Mouse (Mus musculus) embryo, embryonic 10 days (tissue): ENCODE results near the gene Abr.

Source experiments
- DNase-seq: peaks from one replicate; pipeline ENCODE4 v3.0.0-alpha.2; 2015; ENCODE audit warnings: low spot score

Abr gene

GRCm38 (mm10) chr11:76569436-76569835 is 52.7 kb downstream of the Abr start:
- DNase-seq, result no peak

DNA sequence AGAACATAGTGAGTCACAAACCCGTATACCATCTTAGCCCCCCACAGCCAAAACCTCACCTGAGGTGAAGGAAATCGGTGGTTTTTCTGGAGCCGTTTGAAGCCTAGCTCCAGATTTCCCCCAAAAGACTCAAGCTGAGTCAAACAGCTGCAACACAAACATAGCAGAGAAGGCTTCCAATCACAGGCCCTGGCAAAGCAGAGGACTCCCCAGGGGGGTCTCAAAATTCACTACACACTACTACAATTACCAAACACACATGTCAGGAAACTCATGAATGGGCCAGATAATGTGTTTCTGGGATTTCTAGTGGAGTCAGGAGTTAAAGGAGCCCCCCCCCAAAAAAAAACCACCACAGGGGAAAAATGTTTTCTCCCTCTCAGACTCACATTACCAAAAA is 56.0 kb downstream of the Abr start:
- DNase-seq, result no peak

GRCm38 (mm10) chr11:76562584-76562983 is 59.5 kb downstream of the Abr start:
- DNase-seq, result no peak

DNA sequence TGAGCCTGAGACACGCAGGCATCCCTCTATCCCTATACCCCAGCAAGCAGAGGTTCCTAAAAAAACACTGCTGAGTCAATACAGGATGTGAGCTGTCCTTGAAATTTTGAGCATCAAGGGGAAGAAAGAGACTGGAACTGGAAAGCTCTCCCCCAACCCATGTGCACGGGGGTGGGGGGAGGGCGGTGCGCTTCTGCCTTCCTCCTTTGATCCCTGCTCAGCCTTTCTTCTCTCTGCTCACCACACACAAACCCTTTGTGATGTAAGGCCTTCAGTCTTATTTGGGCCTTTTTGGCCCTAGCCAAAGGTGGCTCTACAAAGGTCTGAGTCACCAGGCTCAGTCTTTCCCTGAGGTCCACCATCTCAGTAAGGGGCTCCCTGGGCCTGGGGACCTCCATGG is 59.9 kb downstream of the Abr start:
- DNase-seq, result no peak

- no peak for DNase-seq
Observed at GRCm38 (mm10) chr11:76557837-76558236, 64.3 kb downstream of the Abr start.

GRCm38 (mm10) chr11:76548153-76548721 is 73.9 kb downstream of the Abr start:
- no peak for DNase-seq

- no peak for DNase-seq
Observed at GRCm38 (mm10) chr11:76547420-76547819, 74.7 kb downstream of the Abr start.

DNA sequence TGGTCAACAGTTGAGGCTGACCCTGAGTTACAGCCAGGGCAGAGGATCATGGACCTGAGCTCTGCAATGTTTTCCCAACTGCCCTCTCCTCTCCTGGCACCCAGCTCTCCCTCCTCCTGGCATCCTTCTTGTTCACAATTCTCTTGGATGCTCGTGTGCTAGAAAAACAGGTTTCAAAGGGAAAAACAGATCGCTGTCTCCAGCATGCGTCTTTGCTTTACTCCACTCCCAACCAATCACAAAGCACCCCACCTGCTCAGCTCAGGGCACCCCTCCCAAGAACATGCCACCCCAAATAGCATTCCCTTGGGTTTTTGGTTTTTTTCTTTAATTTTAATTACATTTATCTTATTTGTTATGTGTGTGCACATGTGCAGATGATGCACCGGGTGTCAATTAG is 75.7 kb downstream of the Abr start:
- DNase-seq, result no peak

DNA sequence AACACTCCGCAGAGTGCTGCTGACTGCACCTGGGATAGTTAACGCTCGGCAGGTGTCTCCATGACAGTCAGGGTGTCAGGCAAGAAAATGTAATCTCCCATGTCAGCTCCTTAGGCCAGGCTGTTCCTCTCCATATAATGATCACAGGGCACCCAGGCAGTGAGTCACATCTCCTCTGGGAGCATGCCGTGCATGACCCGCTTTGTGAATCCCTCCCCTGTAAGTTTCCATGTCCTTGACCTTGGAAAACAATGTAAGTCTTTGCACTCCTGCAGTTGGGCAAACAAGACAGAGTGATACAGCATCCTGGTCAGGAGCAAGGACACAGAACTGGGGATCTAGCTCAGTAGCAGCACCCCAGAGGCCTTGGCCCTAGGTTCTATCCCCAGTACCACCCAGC is 78.8 kb downstream of the Abr start:
- DNase-seq, result no peak

GRCm38 (mm10) chr11:76540973-76541372 is 81.1 kb downstream of the Abr start:
- peak; percentile 77 for DNase-seq

GRCm38 (mm10) chr11:76537401-76537800 is 84.7 kb downstream of the Abr start:
- no peak for DNase-seq

- DNase-seq, result peak; percentile 65
Observed at GRCm38 (mm10) chr11:76536576-76537354, 85.3 kb downstream of the Abr start.

DNA sequence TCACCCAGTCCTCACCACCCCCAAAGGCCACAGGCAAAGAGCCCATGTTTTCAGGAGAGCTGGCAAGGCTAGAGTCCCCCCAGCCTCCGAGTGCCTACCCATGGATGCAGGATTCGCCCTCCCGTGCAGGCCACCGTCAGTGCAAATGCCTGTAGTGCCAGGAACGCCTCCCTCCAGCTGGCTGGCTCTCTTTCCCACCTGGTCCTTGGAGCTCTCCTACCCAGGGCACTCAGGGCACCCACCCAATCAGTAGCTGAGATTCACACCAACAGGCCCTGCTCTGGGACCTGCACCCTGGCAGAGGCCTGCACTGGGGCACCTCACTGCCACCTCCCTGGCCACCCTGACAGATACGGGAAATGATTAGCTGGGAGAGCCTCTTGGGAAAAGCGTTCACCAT is 90.1 kb downstream of the Abr start:
- no peak for DNase-seq

- peak; percentile 21 for DNase-seq
Observed at GRCm38 (mm10) chr11:76530966-76531678, 91.0 kb downstream of the Abr start.

GRCm38 (mm10) chr11:76530168-76530935 is 91.8 kb downstream of the Abr start:
- no peak for DNase-seq

- DNase-seq, result no peak
Observed at GRCm38 (mm10) chr11:76529352-76530141, 92.6 kb downstream of the Abr start.

DNA sequence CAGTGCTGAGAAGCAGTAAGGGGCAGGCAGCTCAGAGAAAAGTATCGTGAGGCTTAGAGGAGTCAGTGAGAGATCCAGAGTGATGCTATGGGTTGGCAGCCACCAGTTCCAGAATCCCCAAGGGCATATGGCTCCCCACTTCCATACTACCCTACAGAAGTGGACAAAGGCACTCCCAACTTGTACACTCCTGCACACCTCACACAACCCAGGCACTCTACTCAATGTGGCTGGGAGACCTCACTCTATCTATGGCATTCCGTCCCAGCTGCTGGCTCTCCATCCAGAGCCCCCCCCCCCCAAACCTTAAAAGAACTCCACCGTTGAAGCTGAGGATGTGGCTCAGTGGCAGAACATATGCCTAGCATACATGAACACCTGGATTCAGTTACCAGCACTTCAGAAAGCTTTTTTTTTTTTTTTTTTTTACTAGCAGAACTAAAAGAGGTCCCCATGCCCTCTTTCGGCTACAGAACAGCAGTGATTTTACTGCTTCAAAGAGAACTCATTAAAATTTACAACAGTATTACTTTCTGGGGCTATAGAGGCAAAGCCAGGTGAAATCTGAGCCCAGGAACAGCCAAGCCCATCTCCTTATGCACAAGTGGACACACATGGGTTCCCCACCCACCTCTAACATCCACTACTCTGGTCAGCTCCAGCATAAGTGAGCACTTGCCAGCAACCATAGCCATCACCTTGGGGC is 96.3 kb downstream of the Abr start:
- no peak for DNase-seq

- DNase-seq, result peak; percentile 91
Observed at GRCm38 (mm10) chr11:76524947-76525346, 97.2 kb downstream of the Abr start.

GRCm38 (mm10) chr11:76523356-76523755 is 98.8 kb downstream of the Abr start:
- peak; percentile 78 for DNase-seq

DNA sequence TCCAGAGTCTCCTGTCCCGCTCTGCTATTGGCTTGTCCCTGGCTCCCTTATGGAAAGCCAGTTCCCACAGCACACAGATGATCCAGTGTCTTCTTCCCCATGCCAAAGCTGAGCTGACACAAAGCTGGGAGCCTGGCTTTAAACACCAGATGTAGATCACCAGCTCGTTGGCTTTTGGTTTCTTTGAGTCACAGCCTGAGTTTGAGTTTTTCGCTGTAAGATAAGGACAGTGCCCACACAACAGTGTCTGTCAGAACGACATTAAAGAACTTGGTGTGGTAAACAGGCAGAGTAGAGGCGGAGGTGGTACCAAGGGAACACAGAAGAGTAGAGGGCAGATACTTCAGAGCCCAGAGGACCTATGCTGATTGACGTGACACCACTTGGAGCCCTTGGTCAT is 101.2 kb downstream of the Abr start:
- DNase-seq, result no peak

- no peak for DNase-seq
Observed at GRCm38 (mm10) chr11:76518613-76519012, 103.5 kb downstream of the Abr start.
